Mouse (Mus musculus) mesoderm, embryonic 11.5 days (tissue): Measurements from ENCODE around the gene Tmem246.

Experiments
- DNase-seq: peaks from one replicate; pipeline ENCODE4 v3.0.0-alpha.2; 2012; ENCODE audit warnings: low read depth, low spot score

The Tmem246 gene

GRCm38 (mm10) chr4:49581256-49581655 lies 16.4 kb downstream of the Tmem246 start:
- DNase-seq: no peak

GRCm38 (mm10) chr4:49572194-49572593 lies 25.5 kb downstream of the Tmem246 start:
- no peak for DNase-seq

- DNase-seq: peak; percentile 71
Measured at GRCm38 (mm10) chr4:49567613-49568012, 30.1 kb downstream of the Tmem246 start.

- DNase-seq: no peak
Measured at GRCm38 (mm10) chr4:49559915-49560772, 37.5 kb downstream of the Tmem246 start.

GRCm38 (mm10) chr4:49558181-49558580 lies 39.5 kb downstream of the Tmem246 start:
- DNase-seq: no peak

- DNase-seq: no peak
Measured at GRCm38 (mm10) chr4:49557375-49557774, 40.3 kb downstream of the Tmem246 start.

GRCm38 (mm10) chr4:49553380-49553779 lies 44.3 kb downstream of the Tmem246 start:
- no peak for DNase-seq

GRCm38 (mm10) chr4:49549383-49549782 lies 48.3 kb downstream of the Tmem246 start, which contains the start of gene Aldob:
Gene Aldob (minus strand): TSS chr4:49549546.
- DNase-seq: no peak

GRCm38 (mm10) chr4:49547544-49548219 lies 50.0 kb downstream of the Tmem246 start:
- DNase-seq: no peak

GRCm38 (mm10) chr4:49546873-49547543 lies 50.7 kb downstream of the Tmem246 start:
- DNase-seq: no peak

GRCm38 (mm10) chr4:49546026-49546425 lies 51.6 kb downstream of the Tmem246 start:
- no peak for DNase-seq

- no peak for DNase-seq
Measured at GRCm38 (mm10) chr4:49540966-49541365, 56.7 kb downstream of the Tmem246 start.

- no peak for DNase-seq
Measured at GRCm38 (mm10) chr4:49539665-49540064, 58.0 kb downstream of the Tmem246 start.

- no peak for DNase-seq
Measured at GRCm38 (mm10) chr4:49536671-49537070, 61.0 kb downstream of the Tmem246 start.

GRCm38 (mm10) chr4:49535675-49536294 lies 61.9 kb downstream of the Tmem246 start:
- no peak for DNase-seq

GRCm38 (mm10) chr4:49535036-49535435 lies 62.6 kb downstream of the Tmem246 start:
- no peak for DNase-seq
